Mouse (Mus musculus) layer of hippocampus, postnatal 36 days (tissue): ENCODE data around the gene Eci3. TPM values are rescaled to one million over a fixed set of nuclear protein-coding genes. Genes with fewer than 3 reads are reported as not detected.

Source experiments
- DNase-seq, 2 experiments: peaks; one replicate each; pipeline ENCODE4 v3.0.0; 2022
- total RNA-seq, 2 experiments: library from RNA; stranded (reverse); gene quantifications; 2 replicates each; pipeline ENCODE4 v1.2.3; 2021

Gene Eci3
- total RNA-seq, 2 experiments from 2014 or later, result 0.37 to 0.48 TPM

DNA sequence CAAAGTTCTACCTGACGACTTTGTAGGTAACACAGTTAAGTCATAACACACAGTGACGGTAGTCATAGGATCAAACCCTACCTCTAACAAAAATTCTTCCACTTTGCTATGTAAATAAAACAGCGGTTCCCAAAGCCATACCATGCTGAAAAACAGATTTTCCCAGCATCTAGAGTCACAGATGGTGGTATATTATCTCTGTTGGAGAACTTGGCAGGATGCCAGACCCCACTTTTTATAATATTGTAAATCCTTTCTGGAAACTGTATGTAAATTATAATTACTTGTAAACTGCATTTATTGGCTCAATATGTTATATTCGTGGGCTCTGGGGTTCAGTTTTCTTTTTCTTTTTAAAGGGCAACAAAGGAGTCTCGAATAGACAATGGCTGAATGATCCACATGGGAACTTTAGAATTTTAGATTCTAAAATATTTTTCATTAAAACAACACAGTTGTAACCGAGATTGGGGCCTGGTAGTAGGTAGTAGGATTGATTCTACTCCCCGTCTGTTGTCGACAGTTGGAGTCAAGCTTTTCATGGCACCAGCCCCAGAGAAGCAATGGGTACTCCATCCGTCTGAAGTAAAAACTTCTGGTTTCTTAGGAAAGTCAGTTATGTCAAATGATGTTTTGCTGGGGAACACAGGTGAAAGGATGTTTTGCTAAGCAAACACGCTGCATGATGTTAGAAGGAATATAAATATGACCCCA lies 28.5 kb downstream of the Eci3 start:
- peak in 1 of 2 experiments; percentile 13 for DNase-seq

DNA sequence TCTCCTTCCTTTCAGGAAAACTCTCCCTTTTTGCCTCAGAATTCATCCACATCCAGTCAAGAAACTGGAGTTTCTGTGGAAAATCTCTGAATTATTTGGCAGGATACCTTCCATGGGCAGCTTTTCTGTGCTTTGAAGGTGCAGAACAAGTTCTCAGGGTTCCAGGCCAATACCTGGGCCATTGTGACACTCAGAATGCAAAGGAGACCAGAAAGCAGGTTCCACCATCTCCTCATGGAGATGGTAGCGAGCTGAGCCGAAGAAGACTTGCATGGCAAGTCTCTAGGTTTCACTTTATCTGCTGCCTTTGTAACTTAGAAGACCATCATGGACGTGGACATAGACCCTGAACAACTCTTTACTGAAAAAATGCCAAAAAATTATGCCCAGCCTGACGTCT lies 39.4 kb downstream of the Eci3 start, which contains the start of the genes Fam217a and 4933417A18Rik:
Fam217a (minus strand) TSS at position 101 of the 400 bp plus-strand sequence.
4933417A18Rik (plus strand) TSS at position 200 of the 400 bp plus-strand sequence.
- no peak for DNase-seq

DNA sequence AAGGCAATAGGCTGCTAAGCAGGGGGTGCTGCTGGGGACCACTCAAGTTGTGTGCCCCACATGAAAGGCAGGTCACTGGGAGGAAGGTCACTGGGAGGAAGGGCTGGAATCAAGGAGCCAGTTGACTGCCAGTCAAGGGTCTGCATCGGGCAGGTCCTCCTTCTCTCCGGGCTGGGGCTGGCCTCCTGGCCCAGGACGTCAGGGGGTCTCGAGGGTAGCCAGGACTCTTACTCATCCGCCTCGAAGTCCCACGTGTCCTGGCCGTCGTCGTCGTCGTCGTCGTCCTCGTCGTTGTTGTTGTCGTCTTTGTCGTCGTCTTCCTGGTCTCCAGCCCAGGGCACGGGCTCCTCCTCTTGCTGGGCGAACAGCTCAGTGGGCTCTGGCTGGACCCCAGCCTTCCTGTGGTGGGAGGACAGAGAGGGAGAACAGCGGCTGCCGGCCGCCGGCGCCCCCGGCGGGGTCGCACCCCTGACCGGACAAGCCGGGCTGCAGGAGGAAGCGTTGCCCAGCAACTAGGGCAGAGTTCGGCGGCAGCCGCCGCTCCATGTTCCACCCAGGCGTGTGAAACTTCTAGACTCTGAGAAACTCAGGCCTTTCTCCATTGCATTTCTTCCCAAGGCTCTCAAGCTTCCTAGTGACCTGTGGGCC lies 47.0 kb downstream of the Eci3 start:
- DNase-seq, result no peak

DNA sequence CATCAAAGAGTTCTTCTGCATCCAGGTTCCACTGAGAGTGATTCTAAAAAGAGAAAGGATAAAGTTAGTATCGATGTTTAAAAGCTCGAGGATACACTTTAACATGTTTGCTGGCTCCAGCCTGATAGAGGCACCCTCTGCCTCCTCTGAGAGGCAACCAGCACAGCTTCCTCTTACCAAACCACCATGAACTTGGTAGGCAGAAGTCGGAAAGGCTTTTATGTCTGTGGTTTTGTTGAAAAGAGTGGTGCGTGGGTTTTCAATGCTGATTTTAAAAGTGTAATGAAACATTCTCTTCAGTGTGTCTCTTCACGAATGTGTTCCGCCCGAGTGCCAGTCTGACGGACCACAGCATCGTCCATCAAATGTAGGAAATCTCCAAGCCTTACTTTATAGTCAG lies 49.0 kb downstream of the Eci3 start:
- DNase-seq, result no peak

Other genes starting within 250 kb of the Eci3 start
- gene Fam50b, start 229.0 kb downstream of the Eci3 start, total RNA-seq, result not detected
- 100 to 1,000 TPM in 1 of 2 experiments, 10 to 100 TPM in 1; 88.7 to 116 TPM for gene Prpf4b, start 88.5 kb downstream of the Eci3 start, total RNA-seq
- under 1 TPM; 0.48 to 0.70 TPM for gene Fam217a, start 39.5 kb downstream of the Eci3 start, total RNA-seq
- not detected for gene 4933417A18Rik, start 39.4 kb downstream of the Eci3 start, total RNA-seq
- 10 to 100 TPM; 42.7 to 49.5 TPM for gene Eci2, start 63.3 kb upstream of the Eci3 start, total RNA-seq